Mouse (Mus musculus) testis, adult 2 months (tissue): ENCODE data around the gene Nfyb.

Source experiments
- CTCF ChIP-seq: fragments of 200-500 bp; IDR thresholded peaks from 2 replicates; pipeline ENCODE4 v1.5.1; 2012; ENCODE audit warnings: low read depth, mild to moderate bottlenecking, inconsistent platforms, low read length, moderate library complexity; ENCODE audit not compliant: control insufficient read depth, insufficient read depth, insufficient replicate concordance
- POLR2A ChIP-seq: fragments of 200-500 bp; IDR thresholded peaks from 2 replicates; pipeline ENCODE4 v1.6.1; 2012; ENCODE audit warnings: low read depth, mild to moderate bottlenecking, inconsistent platforms, low read length, moderate library complexity; ENCODE audit not compliant: control insufficient read depth

DNA sequence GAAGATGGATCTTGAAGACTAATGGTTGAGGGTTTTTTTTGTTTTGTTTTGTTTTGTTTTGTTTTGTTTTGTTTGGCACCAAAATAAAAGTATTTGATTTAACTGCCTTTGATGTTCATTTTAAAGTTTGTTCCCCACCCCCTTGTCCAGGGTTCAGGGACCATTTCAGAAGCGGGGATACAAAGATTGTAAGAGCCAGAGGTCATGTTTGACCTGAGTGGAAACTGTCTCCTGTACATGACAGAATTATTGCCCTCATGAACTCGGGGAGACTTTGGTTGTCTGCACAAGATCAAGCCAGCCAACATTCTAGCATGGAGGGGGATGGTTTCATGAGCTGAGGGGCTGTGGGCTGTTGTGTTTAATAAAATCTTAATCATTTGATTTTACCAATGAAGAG is 28.4 kb upstream of the Nfyb start:
- TF ChIP-seq CTCF (no peak), POLR2A (no peak)
